Mouse (Mus musculus) ovary, postnatal 36 days (tissue): ENCODE measurements around the gene Psma1.

Source experiments
- DNase-seq: peaks from one replicate; pipeline ENCODE4 v3.0.0; 2022; ENCODE audit warnings: low spot score, mixed read lengths

Gene Psma1

DNA sequence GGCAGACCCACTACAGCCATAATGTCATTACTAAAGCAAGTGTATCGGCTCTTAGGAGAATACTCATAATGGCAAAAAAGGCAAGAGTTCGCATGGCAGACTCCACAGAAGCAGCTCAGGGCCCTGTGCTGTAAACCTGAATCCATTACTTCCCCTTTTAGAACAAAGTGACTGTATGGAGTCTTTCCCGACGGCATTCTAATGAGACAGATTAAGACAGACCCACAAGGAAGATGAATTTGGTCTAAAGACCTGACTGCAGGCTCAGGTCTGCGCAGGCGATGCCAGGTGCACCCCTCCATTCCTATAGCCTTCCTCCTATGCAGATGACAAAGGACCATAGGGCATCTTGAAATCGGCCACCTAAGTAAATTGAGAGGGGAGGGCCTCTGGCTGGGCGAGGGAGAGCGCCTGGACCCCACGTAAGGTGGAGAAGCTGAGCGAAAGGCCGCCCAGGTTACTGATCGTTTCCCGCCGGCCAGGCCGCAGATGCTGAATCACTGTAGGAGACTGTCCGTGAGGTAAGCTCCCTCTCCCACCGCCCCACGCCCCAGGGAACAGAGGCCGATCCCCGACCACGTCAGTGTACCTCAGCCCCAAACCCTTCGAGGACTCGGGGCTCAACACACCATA, 430 bp downstream of the Psma1 start:
- DNase-seq = no peak

DNA sequence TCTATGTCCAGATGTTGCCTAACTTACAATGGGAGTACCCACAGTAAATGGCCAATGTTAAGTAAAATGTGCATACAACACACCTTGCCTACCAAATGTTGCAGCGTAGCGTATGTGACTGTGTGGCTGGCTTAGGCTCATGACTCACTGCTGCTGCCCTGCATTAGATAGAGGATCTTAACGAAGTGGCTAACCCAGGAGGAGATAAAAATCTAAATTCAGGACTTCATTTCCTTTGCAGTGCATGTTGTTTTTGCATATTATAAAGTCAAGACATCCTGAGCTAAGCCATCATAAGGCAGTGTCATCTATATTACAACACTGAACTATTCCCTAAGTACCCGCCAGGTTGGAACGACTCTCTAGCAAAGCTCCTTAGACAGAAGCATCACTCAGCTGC, 7.5 kb downstream of the Psma1 start:
- no peak for DNase-seq

DNA sequence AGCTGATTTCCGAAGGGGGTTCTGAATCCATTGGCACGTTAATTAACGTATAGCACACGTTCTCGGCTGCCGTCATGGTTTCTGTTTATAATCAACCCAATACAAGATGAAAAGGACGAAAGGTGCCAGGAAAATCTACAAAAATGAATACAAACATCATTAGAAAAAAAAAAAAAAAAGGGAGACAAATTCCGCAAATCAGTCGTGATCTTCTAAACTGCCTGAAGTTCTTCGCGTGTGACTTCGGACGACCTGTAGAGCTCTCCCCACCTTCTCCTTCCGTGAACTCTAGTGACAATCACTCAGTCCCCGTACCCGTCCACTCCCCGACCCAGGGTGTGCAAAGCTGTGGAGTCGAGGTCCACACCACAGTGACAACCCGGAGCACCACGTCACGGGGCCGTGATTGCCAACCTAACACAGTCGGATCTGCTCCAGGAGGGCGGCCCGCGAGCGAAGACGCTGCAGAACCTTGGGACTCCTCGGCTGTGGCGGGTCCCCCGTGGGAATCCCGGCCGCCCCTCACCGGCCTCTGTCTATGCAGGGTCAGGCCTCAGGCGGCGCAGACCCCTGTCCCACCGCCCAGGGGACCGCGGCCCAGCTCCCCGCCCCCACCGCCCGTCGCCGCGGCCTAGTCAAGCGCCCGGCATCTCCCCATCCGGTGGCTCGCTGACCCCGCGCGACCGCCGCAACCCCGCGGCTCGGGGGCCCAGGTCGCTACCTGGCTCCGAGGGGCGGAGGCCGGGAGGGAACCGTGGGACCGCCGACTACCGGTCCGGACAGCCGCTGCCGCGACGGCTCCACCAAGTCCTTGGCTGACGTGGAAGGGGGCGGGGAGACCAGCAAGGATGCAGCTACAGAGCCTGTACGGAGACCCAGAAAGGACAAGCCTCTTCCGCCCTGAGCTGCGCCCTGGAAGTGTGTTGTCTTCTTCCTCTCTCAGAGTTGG, 21.8 kb downstream of the Psma1 start, which contains the start of gene Copb1:
Copb1 (minus strand) TSS at position 827 of the 949 bp plus-strand sequence.
- DNase-seq = peak; percentile 90

GRCm38 (mm10) chr7:114251684-114252083, 24.2 kb downstream of the Psma1 start:
- DNase-seq = no peak

GRCm38 (mm10) chr7:114233980-114234379, 41.9 kb downstream of the Psma1 start:
- DNase-seq = no peak

DNA sequence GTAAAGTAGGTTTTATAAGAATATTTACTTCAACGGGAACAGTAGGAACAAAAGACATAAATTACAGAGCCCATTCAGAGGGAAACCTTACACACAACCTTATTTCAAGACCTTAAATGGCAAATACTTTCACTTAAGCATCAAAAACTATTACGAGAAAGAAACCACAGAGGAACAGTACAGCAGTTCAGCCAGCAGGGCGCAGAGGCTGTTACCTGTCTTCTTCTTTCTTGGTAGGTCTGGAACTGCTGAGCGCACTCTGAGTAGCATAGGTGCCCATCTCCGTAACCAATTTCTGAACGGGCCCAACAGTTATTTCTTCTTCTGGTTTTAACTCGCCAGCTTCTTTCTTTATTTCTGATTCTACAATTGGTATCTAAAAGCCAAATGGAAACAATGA, 42.9 kb downstream of the Psma1 start:
- no peak for DNase-seq

DNA sequence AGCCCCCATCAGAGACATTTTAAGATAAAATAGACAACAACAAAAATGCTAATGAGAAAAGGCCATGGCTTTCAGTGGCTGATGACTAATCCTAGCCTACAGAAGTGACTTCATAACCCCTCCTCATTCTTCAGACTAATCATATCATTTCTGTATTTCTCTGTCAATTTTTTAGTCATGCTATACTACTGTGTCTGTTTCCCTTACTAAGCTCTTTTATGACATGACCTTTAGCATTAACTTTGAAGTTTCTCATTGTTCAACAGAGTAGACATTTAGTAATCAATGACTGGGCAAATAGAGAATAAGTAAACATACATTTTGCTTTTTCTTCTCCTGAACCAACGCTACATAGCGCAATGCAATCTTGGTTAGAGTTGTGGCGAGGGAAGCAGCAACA, 44.1 kb downstream of the Psma1 start:
- DNase-seq = no peak

- DNase-seq = no peak
These were observed 49.4 kb downstream of the Psma1 start for GRCm38 (mm10) chr7:114226521-114226920.

DNA sequence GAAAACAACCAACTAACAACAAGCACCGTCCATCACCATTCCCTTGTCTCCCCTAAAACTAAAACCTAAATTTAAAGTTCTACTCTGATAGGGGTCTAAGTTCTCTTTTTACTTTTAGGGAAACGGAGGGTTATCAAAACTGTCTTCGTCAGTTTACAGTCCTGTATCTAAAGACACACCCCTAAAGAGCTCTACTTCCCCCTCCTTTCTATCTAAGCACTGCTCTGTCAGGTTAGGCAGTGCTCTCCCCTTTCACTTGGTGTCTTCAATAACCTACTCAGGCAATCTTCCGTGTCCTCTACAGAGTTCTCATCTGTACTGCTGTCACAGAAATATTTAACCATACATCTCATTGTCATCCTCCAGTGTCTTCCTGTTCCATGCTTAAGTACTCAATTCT, 55.5 kb downstream of the Psma1 start:
- DNase-seq = no peak

- DNase-seq = no peak
These were observed 59.0 kb downstream of the Psma1 start for GRCm38 (mm10) chr7:114216908-114217307.
